Mouse (Mus musculus) retina, embryonic 14.5 days (tissue): ENCODE measurements around the gene Dusp16.

Experiments
- DNase-seq: peaks from one replicate; pipeline ENCODE4 v3.0.0-alpha.2; 2015; ENCODE audit warnings: low spot score

Dusp16 gene

GRCm38 (mm10) chr6:134791251-134792118, 940 bp downstream of the Dusp16 start:
- peak; percentile 43 for DNase-seq

DNA sequence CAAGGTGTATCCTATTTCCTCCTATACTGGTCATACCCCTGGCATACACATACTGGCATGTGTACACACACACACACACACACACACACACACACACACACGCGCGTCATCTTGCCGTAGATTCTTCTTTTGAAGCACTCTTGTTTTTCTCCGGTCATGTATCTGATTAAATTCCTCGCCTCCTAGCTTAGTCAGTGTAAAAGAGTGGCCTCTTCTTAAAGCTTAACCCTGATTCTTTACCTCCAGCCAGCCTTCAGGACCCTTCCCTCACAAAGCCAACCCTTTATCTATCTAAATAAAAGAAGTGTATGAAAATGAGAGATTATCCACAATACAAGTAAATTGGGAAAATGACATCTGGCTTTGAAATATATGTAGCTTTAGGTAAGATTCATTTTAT, 3.3 kb downstream of the Dusp16 start:
- DNase-seq = no peak

- DNase-seq = no peak
Measured at GRCm38 (mm10) chr6:134786426-134786825, 6.0 kb downstream of the Dusp16 start.

DNA sequence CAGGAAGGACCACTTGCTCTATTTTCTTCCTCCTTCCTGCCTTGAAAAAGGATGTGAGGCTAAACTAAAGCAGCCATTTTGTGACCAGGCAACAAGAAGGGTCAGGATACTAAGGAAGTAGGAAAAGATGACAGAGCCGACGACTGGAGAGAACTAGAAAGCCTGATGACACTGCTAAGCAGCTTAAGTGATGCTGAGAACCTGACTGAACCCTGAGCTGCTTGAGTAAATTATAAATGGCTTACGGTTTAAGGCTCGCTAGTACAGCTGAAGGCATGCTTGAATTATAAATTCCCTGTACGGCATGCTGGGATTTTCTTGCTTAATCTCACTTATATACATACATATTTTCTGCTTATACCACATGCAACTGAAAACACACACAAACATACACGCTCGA, 9.5 kb downstream of the Dusp16 start:
- peak; percentile 48 for DNase-seq

DNA sequence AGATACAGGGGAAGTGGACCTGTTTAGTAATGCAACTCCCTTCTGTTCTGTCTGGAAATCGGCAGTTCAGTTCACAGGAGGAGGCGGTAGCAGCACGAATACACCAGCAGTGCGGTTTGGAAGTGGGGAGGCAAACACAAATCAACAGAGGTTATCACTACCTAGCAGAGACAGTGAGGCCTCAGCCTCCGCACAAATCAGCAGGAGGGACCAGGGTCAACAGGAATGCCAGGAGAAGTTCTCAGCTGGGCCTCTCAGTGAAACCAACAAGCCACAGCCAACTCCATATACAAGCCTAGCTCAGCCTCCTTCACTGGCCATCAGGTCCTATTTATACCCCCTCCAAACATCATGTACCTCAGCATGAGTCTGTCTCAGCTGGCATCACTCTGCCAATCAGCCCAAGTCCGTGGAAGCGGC, 10.9 kb downstream of the Dusp16 start:
- no peak for DNase-seq

DNA sequence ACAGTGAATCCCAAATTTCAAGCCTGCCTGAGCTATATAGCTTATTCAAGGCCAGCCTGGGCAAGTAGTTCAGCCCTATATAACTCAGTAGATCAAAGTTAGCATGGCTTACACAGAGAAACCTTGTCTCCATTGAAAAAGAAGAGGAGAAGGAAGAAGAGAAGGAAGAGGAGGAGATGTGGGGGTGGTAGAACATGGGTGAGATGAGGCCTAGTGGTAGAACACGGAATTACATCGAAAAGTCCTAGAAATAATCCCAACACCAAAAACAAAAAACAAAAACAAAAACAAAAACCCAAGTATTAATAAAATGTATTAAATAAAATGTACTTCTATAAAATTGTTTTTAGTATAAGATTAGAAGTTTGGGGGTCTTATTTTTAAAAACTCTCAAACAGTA, 12.4 kb downstream of the Dusp16 start:
- no peak for DNase-seq

DNA sequence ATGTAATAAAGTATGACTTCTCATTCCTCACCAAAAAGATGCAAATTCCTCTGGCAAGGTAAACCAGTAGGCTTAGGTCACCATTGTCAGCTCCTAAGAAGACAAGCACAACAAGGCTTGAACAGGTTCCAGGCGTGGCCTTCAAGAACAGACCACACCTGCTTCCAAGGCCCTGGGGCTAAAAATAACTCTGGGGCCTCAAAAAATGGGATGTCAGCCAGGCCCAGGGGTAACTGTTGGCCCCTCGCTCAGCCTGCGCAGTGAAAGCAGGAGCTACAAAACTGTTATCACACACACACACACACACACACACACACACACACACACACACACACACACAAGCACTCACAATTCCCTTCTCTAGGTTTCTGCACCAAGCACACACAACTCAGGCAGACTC, 18.5 kb downstream of the Dusp16 start:
- no peak for DNase-seq

DNA sequence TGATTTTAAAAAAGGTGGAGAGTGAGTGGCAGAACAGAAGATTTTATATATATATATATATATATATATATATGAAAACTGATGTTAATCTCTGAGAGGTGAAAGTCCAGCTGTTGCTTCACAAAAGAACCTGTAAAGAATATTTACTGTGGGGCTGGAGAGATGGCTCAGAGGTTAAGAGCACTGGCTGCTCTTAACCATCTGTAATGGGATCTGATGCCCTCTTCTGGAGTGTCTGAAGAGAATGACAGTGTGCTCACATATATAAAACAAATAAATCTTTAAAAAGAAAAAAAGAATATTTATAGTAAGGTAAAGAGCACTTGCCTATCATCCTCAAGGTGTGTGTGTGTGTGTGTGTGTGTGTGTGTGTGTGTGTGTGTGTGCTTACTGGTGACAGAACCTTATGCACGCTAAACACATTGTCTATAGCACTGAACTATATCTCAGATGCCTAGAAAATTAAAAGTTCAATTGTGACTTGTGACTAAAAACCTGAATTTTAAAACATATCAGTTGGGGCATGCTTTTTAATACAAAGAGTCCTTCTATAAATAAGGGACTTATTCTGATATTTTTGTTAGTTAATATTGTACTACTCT, 19.0 kb downstream of the Dusp16 start:
- no peak for DNase-seq

DNA sequence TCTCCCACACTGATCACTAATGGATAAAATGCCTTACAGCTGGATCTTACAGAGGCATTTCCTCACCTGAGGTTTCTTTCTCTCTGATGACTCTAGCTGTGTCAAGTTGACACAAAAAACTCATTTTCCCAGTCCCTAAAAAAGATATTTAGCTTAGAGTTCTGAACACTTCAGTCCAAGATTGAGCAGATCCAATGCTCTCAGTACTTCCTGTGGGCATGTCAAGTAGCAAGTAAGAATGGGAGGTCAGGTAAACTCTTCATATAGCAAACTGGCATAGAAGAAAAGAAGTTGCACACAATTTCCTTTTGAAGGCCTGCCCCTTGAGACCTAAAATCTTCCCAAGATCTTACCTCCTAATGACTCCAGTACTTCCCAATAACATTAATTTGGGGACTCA, 22.1 kb downstream of the Dusp16 start:
- no peak for DNase-seq

DNA sequence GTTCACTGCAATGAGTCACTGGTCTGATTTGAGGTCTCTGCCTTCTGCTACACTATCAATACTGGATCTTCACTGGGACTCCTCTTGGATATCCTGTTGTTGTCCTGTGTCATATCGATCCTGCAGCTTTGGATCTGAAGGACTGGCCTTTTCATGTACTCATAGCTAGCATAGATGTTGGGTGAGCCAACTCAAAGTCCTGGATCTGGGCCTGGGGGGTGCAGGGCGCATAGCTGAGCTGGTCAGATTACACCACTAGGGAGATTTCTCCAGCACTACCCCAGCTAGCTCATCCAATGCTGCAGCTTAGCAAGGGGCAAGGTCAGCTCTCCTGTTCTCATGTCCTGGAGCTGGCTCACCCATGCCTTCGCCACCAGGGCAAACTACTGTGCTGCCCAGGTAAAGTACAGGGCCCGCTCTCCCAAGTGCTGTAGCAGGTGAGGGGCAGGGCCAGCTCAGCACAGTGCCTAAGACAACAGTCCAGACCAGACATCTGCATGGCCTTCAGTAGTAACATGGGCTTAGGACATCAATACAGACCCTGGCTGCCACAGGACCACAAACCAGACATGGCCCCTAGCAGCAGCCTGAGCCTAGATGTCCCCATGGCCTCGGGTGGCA, 27.9 kb downstream of the Dusp16 start:
- DNase-seq = no peak

DNA sequence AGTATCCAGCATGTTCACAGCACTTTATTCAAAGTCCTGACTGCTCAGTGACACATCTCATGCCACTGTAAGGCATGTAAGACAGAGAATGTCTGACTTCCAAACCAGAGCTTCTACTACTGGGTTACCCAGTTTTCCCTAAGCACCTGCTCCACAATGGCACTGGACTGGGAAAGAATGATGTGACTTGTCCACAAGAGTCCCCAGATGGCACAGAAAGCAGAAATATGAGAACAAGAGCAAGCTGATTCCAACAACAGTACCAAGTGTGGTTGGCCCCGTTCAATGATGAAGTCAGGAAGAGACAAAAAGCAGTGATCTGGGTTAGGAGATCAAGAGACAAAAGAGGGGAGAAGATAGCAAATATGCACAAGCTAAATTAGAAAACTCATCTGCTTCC, 29.0 kb downstream of the Dusp16 start:
- no peak for DNase-seq

DNA sequence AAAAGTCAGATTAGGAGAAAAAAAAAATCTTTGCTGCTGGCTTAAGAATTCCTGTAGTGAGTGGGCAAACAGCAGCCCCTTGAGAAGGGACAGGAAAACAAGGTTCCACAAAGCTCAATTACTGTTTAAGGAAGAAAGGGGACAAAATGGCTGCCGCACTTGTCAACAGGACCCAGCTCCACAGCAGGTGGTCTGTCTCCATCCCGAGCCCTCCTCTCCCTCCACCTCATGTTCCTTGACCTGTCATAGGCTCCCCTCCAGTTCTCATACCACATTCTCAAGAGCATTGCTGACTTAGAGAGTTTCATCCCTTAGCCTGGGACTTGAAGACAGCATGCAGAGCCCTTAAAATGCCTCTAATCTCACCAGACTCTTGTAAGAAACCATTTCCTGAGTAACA, 30.6 kb downstream of the Dusp16 start:
- peak; percentile 57 for DNase-seq

DNA sequence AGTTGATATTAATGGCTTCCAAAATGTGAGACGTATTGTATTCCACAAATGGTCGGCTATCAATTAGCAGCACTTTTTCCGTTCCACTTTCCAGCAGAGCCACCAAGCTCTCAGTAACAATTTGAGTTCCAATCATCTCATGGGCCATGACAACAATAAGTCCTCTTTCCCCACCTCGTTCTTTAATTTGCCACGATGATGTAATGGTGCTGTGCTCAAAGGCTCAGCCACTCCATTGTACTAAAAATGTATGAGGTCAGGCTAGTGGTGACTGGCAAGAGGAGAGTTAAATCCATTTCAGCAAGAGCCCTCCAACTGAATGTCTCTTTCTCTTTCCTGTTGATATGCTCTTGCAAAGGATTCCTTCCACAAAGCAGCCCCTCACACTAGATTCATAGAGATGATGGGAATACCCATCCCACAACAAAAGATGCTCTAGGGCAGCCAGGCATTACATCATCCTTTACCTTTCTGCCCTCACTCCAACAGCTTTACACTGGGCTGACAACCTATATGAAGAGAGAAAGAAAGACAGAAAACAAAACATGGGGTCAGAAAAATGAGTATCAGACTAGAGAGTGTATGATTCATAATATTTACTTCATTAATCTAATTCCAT, 31.4 kb downstream of the Dusp16 start:
- DNase-seq = peak; percentile 85

DNA sequence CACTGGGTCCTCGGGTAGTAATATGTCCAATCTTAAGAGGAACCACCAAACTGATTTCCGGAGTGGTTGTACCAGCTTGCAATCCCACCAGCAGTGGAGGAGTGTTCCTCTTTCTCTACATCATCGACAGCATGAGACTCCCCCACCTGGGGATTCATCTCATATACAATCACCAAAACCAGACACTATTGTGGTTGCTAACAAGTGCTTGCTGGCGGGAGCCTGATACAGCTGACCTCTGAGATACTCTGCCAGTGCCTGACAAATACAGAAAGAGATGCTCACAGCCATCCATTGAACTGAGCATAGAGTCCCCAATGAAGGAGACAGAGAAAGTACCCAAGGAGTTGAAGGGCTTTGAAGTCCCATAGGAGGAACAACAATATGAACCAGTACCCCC, 36.4 kb downstream of the Dusp16 start:
- DNase-seq = no peak

GRCm38 (mm10) chr6:134753858-134754257, 38.6 kb downstream of the Dusp16 start:
- no peak for DNase-seq

- DNase-seq = no peak
Measured at GRCm38 (mm10) chr6:134753412-134753811, 39.0 kb downstream of the Dusp16 start.

DNA sequence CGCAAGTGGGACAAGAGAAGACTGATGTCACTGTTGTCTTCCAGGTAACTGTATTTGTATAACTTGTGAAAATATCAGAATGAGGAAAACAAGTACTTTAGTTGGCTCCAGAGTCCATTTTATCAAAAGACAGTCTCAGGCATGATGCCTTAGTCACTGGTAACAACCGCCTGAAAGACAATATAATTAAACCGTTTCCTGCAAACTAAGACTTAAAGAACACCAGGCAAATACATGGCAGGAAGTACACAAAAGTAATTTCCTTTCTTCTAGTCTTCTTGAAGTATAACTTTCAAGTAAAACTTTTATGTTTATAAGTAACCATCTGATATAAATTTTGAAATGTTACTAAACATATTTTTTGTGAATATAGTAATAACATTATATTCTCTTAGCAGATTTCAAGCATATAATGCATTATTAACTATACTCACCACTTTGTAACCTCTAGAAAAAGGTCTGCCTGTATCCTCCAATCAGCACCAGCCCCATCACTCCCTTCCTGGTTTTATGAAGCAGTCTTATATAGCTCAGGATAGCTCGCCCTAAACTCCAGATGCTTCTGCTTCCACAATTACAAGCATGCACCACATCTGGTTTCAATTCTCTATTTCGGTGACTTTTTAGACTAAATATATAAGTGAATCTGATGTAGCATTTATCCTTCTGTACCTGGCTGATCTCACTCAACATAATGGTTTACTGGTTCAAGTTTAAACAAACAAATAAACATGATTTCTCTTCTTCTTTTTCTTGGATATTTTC, 40.4 kb downstream of the Dusp16 start:
- DNase-seq = no peak

- no peak for DNase-seq
Measured at GRCm38 (mm10) chr6:134751087-134751486, 41.3 kb downstream of the Dusp16 start.

GRCm38 (mm10) chr6:134748126-134748525, 44.3 kb downstream of the Dusp16 start:
- no peak for DNase-seq

GRCm38 (mm10) chr6:134745876-134746275, 46.5 kb downstream of the Dusp16 start:
- no peak for DNase-seq

DNA sequence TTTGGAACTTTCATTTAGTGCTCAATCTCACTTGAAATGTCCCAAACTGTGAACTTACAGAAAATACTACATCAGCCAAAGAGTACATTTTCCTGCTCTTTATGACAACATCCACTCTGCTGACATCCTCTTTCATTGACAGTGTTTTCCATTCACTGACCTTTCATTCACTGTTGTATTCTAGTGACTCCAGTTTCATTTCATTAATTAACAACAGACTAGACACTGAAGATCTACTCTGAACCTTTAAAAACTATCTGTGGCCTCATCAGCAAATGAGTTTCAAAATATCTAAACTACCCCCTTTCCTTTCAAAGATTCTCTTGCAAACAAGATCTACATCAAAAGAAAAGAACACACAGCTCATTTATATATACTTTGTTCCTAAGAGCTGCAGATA, 48.9 kb downstream of the Dusp16 start:
- DNase-seq = no peak

GRCm38 (mm10) chr6:134736853-134737252, 55.6 kb downstream of the Dusp16 start:
- no peak for DNase-seq
